Mouse (Mus musculus) CD4-positive, CD25-positive, alpha-beta regulatory T cell, adult 4 months (primary cell): ENCODE data around the gene Zfp607b. TPM values are rescaled to one million over a fixed set of nuclear protein-coding genes. Genes with fewer than 3 reads are reported as not detected.

Experiments used
- ATAC-seq: one replicate; pipeline ENCODE4 v1.8.0; 2017
- polyA plus RNA-seq, 2 experiments: library from polyadenylated mRNA; unstranded; fragments of 100-300 nt; shearing (Covaris generic); gene quantifications; one replicate each; pipeline ENCODE4 v1.2.1; 2017

Zfp607b gene
- 1 to 10 TPM; 3.0 to 3.6 TPM for polyA plus RNA-seq

DNA sequence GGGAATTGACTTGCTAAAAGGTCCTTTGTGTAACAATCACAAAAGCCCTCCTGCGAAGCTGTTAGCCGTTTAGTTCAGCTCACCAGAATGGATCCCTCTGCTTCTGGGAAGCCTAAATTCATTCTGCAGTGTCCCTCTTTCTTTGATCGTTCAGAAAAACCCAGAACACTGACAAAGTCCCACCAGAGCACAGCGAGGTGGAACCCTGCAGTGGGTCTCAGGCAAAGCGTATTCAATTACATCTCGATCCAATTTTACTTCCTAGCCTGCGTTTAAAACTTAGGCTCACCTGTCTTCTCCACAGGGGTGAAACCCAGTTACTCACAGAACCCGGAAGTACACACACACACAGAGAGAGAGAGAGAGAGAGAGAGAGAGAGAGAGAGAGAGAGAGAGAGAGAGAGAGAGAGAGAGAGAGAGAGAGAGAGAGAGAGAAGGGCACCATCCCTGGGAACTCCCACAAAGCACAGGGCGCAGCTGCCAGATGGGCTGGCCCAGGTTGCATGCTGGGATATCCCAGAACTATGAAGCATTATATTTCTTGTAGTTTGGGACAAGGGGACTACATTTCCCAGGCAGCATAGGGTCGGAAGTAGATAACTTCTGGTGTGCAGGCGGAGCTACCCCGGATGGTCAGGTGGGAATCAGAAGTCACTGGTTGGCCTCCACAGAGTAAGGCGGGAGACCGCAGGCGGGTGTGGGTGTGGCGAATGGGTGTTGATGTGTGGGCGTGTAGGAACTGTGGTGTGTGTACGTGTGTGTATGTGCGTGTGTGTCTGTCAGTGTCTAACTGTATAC, at the start of gene Zfp607b:
Gene Zfp607b, plus strand, starts transcription at position 526 of the 798 bp plus-strand sequence.
- peak; percentile 98 for ATAC-seq

DNA sequence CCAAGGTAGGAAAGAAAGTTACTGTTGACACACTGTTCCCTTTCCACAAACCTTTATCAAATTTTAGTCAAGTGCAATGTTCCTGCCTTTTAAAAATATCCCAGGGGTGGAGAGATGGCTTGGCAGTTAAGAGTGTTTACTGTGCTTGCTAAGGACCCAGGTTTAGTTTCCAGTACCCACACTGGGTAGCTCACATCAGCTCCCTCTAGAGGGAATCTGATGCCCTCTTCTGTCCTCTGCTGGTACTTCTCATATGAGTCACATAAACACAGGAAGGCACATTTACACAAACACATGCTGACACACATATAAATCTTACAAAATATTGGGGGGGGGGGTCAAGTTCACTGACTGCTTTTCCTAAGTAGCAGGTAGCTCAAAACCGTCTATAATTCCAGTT, 44.7 kb upstream of the Zfp607b start:
- no peak for ATAC-seq

DNA sequence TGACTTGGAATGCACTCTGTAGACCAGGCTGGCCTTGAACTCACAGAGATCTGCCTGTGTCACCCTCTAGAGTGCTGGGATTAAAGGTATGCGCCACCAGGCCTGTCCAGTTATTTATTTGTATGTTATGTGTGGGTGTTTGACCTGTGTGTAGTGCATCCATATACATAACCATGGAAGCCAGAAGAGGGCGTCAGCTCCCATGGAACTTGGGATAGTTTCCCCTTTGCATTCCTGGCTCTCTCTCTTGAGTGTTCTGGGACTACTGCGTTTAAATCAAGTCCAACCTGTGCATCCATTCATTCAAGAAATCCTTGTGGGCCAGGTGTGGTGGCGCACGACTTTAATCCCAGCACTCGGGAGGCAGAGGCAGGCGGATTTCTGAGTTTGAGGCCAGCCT, 42.6 kb upstream of the Zfp607b start:
- ATAC-seq: no peak

DNA sequence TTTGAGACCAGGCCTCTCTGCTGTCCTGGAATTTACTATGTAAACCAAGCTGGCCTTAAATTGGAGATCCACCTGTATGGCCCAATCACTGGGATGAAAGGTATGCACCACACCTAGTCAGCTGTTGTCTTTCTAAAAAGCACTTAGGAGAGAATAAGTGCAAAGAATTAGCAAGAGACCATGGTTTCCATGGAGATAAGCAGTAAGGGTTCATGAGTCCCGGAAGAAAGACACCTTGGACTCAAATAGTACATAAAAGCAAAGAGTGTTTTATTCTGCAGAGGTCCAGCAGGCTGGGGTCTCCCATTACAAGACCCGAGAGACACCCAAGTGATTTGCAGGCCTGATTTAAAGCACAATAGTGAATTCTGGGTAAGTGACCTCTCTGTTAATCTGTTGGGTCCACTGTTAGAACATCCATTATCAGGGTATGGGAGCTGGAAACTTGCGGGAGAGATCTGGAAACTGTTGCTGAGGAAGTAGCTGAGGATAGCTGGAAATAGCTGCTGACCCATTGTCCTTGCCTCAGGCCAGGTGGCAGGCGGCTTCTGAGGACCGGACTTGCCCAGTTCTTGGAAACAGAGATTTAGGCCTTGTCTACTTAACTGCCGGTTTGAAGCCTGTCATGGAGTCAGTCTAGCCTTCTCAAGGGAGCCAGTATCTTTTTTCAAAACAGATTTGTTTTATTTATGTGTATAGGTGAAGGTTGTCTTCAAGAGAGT, 41.7 kb upstream of the Zfp607b start:
- no peak for ATAC-seq

DNA sequence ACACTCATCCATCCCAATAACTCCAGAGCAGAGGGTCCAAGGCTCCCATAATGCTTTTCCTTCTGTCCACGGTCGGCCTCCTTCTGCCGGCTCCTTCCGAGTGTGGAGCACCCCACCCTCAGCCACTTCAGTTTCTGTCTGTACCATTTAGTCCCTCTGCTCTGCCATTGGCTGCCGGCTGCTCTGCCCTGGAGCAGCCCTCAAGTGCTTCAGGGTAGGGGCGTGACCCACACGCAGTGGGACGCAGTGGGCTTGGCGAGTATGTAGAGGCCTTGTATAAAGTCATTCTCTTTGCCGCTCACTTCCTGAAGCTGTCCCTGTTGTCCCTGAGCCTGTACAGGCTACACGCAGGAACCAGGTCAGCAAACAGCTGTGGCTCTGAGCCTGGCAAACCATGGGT, 39.4 kb upstream of the Zfp607b start:
- no peak for ATAC-seq

DNA sequence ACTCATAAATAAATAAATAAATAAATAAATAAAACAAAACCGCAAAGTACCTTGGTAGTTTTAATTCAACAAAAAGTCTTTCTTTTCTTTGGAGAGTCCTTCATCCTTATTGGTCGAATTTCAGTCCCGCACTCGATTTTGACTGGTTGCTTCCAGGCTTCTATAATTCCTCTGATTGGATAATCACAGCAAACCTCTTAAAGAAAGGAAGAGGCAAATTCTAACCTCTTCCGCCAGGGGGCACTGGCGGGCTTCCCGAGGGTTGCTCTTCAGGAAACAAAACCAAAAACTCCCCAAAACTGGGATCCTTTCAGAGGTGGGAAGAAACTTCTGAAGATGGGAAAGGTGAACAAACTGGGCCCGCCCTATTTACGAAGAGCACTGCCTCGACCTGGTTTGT, 38.2 kb upstream of the Zfp607b start:
- ATAC-seq: peak; percentile 74

DNA sequence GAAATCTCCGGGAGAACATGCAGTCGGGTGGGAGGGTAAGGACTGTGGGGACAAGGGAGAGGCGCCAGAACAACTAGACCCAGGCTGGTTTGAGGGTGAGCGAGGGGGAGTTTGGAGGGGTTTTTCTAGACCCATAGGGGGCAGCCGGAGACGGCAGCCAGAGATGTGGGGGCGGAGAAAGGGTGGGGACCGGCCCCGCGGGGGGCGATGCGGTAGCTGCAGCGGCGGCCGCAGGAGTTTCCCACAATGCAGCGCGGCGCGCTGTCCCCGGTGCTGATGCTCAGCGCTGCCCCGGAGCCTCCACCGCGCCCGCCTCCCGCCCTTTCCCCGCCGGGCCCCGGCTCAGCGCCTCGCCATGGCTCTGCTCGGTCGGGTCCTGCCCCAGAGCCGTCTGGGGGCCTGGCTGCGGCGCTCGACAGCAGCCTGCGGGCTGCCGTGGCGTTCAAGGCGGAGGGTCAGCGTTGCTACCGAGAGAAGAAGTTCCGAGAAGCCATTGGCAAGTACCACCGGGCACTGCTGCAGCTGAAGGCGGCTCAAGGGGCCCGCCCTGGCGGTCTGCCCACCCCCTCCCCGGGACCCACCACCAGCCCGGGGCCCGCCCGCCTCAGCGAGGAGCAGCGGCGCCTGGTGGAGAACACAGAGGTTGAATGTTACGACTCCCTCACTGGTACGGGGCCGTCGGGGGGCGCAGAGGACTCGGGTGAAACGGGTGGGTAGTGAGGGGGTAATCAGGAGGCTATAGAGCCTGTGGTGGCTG, 35.3 kb upstream of the Zfp607b start, which contains the start of gene Ttc9b:
Gene Ttc9b, plus strand, starts transcription at position 235 of the 757 bp plus-strand sequence.
- peak; percentile 43 for ATAC-seq

DNA sequence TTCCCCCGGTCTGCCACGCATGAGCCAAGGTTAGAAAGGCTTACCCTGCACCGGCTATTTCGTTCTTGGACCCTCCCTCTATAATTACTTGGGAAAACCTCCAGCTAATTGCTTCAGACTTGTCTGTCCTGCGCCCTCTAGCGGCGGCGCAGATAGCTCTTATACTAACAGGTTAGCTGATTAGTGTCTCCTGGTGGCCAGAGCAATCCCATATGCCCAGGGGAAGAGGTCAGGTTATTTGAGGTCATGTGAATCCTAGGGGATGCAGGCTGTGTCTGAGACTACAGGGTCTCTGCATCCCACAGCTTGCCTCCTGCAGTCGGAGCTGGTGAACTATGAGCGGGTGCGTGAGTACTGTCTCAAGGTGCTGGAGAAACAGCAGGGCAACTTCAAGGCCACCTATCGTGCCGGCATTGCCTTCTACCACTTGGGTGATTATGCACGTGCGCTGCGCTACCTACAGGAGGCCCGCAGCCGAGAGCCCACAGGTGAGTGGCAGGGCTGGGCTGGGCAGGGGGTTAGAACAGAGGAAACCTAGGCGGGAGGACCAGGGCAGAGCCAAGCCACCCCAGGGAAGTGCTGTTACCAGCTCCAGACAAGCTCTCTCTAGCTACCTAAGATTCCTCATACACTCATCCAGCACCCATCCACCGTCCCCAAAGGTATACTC, 34.4 kb upstream of the Zfp607b start:
- no peak for ATAC-seq

DNA sequence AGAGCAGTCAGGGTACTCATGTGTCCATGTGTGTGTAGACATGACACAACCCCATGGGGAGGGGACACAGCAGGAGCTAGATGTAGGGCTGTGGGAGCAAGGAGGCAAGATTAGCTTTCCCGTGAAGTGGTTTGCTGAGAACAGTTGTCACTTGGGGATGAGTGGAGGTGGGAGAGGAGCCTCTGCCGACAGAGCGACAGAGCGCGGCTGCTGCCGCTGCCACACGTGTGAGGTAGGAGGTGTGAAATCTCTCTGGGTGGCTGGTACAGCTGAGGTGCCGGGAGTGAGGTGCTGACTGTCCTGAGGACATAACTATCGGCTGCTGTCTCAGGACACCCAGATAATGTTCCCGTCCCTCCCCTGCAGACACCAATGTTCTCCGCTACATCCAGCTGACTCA, 33.6 kb upstream of the Zfp607b start:
- no peak for ATAC-seq

DNA sequence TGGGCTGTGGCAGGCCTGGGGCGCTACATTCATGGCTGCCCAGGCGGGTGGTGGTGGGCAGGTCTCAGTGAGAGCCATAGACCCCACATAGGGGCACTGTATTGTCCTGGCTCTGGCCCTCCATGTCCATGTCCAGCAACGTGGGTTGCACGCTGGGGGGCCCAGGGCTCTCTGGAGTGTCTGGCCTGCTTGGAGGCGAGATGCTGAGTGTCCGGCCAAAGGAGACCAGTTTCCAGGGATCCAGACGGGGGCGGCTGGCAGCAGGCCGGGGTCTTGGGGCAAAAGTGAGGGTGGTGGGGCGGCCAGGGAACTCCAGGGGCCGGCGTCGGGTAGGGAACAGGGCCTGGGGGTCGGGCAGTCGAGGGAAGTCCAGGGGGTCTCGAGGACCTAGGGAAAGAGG, 32.5 kb upstream of the Zfp607b start:
- ATAC-seq: no peak

DNA sequence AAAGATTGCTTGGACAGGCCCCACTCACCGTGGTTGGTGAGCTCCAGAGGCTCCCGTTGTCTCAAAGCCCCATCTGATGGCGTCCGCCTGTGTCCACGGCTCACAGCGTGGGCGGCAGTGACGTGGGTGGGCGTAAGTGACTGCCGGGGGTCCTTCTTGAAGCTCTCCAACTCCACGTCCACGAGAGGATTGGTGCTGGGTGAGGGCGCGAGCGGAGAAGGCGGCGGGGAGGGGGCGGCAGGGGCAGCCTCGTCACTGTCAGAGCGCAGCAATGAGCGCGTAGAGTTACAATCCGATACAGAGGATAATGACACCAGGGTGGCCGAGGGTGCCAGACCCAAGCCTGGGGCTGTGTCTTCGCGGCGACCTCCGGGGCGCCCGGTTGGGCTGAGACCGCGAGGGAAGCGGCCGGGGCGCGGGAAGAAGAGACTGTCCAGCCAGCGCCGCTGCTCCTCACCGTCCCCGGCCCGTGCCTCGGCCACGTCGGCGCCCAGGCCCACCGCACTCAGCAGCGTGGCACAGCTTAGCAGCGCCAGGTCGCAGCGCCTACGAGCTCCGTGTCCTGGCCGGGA, 31.2 kb upstream of the Zfp607b start:
- no peak for ATAC-seq

DNA sequence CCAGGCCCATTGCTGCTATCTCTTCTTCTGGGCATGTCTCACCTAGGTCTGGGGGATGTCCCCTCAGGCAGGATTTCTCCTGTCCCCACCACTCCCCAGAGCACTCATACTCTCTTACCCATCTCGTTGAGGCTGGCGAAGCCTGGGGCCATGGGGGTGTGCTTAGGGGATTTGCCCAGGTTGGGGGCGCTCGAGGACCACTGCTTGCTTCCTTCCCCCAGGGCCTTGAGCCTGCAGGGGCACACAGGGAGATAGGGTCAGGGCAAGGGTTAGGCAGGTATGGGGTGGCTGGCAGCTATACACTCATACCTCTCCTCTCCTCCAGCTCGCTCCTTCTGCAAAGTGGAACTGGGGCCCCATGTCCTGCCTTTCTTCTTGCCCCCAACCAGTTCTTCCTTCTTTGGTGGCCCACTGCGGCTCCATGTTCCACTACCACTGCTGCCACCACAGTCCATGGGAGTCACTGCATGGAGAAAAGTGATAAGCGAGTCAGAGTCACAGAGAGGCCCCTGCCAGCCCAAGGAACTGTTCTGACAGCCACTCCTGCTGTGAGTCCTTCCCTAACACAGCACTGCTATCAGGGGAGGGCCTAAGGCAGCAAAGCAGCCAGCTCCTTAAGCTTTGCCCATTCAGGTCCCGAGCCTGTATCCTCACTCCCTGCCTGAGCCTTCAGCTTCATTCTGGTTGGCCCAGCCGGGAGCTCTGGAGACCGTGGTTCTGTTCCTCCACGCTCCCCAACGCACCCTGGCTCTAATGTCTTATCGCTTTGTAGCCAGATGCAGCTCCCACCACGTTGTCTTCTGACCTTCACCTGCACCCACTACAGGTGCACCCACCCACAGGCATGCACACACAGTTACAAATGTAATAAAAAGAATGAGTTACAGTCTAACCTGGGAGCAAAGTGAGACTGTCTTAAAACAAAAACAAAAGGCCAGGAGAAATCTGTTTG, 30.2 kb upstream of the Zfp607b start:
- ATAC-seq: no peak

DNA sequence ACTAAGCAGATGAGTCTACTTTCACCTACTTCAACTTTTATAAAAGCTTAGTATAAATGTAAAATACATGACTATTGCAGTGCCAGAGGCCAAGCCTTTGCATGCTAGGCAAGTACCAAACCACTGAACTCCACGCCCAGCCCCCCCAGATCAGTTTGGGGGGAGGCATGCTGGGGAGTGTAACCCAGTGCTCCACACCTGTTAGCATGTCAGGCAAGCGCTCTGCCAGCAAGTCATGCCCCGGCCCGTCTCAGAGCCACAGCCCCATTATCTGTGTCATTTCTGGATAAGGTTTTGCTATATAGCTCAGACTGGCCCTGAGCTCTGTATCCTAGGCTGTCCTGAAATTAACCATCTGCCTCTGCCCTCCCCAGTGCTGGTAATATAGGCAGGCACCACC, 27.1 kb upstream of the Zfp607b start:
- ATAC-seq: no peak

DNA sequence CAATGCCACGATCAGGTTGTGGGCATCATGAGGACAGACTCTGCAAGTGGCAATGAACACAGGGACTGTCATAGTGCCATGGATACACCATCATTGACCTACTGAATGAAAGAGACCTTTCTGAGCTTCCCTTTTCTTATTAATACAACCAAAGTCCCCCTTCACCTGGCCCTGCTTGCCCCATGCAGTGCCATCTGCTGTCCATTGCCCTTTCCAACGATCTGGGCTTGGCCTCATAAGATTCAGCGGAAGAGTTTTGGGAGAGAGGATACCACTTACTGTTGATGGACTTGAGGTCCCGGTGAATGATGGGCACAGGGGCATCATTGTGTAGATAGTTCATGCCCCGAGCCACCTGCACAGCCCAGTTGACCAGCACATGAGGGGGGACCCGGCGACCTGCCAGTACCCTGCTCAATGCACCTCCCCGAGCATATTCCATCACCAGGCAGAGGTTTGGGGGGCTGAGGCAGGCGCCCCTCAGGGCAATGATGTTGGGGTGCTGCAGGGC, 16.0 kb upstream of the Zfp607b start:
- ATAC-seq: no peak

DNA sequence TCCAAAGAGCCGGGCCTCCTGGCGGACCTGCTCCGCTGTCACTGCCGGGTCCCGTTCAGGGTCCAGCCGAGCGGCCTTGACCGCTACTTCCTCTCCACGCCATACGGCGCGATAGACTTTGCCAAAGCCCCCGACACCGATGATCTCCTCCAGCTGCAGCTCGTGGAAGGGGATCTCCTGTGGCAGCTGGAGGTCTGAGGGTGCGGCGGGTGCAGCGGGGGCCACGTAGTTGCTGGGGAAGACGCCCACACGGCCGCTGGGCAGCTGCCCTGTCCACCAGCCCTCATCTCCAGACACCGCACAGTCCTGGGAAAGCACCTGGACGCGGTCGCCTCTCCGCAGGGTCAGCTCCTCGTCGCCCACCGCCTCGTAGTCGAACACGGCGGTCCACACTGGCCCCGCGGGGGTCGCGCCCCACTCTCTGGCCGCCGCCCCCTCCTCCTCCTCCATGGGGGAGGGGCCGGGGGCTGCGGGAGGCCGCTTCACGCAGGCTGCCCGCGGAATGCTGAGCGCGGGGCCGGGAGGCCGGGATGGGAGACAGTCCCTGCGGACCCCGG, 15.5 kb upstream of the Zfp607b start:
- no peak for ATAC-seq

DNA sequence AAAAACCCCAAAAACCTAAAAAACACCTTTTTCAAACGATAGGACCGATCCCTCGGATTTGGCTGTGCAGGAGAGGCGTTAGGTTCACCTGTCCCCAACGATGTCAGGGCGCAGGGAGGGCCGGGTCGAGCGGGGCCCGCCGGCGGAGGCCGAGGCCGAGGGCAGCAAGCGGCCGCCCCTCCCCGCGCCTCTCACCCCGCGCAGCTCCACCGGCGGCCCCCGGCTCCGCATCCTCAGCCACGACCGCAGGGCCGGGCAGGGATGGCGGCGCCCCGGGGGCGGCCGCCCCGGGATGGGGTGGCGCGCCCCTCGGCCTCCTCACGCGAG, 15.0 kb upstream of the Zfp607b start:
- ATAC-seq: no peak

DNA sequence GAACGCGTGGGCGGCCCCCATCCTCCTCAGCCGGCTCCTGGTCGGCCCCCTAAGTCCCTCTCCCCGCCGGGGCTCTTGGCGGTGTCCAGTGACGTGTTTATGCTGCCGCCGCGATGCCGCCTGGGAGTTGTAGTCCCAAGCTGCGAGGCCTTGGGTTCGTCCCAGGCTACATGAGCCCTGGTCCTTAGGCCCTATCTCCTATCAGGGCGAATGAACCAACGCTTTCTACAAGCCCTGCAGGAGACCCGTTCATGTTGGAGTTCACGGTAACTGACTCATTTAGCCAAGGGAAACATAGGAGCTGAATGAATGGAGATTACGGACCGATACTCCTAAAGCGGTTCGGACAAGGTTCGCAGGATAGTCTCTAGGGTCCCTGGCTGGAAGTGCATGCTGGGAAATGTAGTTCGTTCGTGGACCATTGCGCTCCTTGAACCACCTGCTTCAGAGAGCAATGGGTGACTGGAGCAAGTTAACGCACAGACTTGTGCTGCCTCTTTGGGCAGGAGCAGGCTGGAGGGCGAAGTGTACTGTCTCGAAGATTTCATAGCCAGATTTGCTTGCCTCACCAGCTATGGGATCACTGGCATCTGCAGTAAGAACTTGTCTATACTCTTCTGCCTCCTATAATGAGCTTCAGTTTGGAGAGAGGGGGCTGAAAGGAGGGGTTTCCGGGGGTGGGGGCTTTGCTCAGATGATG, 14.5 kb upstream of the Zfp607b start, which contains the start of gene Map3k10:
Gene Map3k10, minus strand, starts transcription at position 77 of the 700 bp plus-strand sequence.
- peak; percentile 96 for ATAC-seq

DNA sequence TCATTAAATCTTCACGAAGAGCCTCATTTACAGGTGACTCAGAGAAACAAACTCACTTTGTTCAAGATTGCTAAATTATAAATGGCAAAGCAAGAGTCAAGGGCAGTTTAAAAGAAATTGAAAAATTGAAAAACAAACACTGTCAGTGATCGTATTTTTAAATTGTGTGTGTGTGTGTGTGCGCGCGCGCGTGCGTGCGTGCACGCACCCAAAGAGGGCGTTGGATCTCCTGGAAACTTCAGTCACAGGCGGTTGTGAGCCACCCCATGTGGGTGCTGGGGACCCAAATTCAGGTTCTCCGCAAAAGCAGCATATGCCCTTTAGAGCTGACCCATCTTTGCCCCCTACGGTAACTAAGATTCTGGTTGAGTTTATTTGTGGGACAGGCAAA, 13.9 kb upstream of the Zfp607b start:
- no peak for ATAC-seq

DNA sequence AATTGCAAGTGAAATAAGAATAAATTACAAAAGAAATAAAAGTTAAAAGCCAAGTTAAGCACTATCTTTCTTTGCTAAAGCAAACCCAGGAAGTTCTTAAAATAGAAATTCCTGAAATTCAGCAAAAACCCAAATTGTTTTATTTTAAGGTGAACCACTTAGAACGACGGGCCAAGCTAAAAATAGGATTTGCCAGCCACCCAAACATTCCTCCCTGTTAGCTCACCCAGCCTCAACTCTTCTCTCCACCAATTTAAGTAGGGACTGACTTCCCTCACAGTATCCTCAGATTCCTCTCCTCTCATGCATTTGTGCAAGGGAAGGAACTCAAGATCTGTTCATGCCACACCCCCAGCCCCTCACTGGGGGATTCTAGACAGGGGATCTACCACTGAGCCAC, 5.9 kb upstream of the Zfp607b start:
- no peak for ATAC-seq

DNA sequence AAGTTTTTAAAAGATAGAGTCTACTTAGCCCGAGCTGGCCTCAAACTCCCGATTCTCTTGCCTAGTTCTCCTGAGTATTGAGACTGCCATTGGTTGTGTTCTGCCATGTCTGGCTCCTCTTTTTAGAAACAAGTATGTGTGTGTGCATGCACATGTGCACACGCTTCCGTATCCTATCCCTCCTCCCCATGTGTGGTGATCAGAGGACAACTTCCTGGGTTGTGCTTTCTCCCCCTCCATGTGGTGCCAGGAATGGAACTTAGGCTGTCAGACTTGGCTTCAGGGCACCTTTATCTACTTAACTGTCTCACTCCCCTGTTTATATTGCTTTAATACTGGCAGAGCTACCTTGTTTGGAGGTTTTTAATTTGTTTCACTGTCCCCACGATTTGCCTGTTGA, 3.9 kb upstream of the Zfp607b start:
- ATAC-seq: no peak
